Mouse (Mus musculus): ENCODE measurements around the gene Nfkbia. TPM values are rescaled to one million over a fixed set of nuclear protein-coding genes. Genes with fewer than 3 reads are reported as not detected.

Nfkbia gene
- 61.4 and 82.5 TPM in 2 replicates for polyA plus RNA-seq (2015; fragmentation: Nextera tagmentation; extraction: Ambion mirVana)

DNA sequence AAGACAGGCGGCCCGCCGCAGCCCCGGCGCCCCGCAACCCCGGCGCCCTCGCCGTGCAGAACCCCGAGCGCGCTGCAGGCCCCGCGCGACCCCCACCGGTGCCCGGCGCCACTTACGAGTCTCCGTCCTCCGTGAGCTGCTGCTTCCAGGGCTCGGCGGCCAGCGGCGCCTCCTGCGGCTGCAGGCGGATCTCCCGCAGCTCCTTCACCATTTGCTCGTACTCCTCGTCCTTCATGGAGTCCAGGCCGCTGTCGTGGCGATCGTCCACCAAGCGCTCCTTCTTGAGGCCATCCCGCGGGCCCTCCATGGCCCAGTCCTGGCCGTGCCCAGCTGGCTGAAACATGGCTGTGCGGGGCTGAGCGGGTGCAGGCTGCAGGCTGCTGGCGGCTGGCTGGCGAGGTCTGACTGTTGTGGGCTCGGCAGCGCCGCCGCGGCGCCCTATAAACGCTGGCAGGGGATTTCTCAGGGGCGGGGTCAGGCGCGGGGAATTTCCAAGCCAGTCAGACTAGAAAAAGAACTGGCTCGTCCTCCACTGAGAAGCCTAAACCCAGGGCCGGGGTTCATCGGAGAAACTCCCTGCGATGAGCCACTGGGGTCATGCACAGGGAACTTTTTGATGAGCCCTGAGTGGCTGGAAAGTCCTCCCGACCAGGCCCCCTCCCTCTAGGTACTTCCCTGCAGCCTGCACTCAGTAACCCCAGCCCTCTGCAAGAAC lies at the start of gene Nfkbia:
Nfkbia (minus strand) TSS at position 464 of the 715 bp plus-strand sequence.
- Histone ChIP-seq H3K27ac (peak within 1 kb of the TSS; percentile 100), H3K27me3 (no peaks in the 10 kb centered on the region), H3K4me3 (peak within 1 kb of the TSS; percentile 92), H3K4me2 (peak within 1 kb of the TSS; percentile 79), H3K36me3 (peaks cover 37% of the 10 kb centered on the region), H3K9me3 (replicated peaks) (no peaks in the 10 kb centered on the region), H3K4me1 (replicated peaks) (peaks cover 37% of the 10 kb centered on the region), H3K9ac (peak within 1 kb of the TSS; percentile 99)
- peak; percentile 85 for ATAC-seq (replicated peaks; ENCODE audit: insufficient number of reproducible peaks, insufficient read depth, low FRiP score, low read depth)
- under 1% methylated on average over 54 of the region's 58 CpGs for WGBS

DNA sequence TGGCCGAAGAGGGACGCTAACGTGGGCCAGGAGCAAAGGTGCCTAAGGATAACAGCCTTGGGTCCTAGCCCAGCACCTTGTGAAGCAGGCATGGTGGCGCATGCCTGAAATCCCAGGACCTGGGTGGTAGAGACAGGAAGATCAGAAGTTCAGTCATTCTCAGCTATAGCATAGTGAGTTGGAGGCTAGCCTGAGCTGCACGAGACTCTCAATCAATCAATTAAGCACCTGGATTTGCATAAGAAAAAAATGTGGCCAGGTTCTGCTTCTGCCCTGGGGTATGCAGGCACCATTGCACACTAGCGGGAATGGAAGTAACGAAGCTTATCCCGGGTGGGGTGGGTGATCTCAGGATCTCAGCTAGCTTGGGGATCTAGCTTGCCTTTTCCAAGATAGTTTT lies 46.7 kb upstream of the Nfkbia start:
- H3K4me3 ChIP-seq: no peak overlapping the region
- peaks cover 26% of the 10 kb centered on the region for H3K27me3 ChIP-seq

GRCm38 (mm10) chr12:55538328-55538971 lies 46.0 kb upstream of the Nfkbia start:
- Histone ChIP-seq H3K4me3 (no peak overlapping the region), H3K9ac (no peak overlapping the region), H3K4me2 (no peak overlapping the region), H3K36me3 (no peaks in the 10 kb centered on the region), H3K4me1 (replicated peaks) (no peaks in the 10 kb centered on the region), H3K27me3 (peaks cover 26% of the 10 kb centered on the region), H3K27ac (no peak overlapping the region), H3K9me3 (replicated peaks) (no peaks in the 10 kb centered on the region)
- 76% methylated on average over 1 of the region's 1 CpGs for WGBS
- ATAC-seq (replicated peaks; ENCODE audit: insufficient number of reproducible peaks, insufficient read depth, low FRiP score, low read depth): peak; percentile 69

More for the DNA sequence above, 46.7 kb upstream of the Nfkbia start:
- no peaks in the 10 kb centered on the region for H3K9me3 ChIP-seq (replicated peaks)
- no peak for ATAC-seq (replicated peaks; ENCODE audit: insufficient number of reproducible peaks, insufficient read depth, low FRiP score, low read depth)
- H3K4me2 ChIP-seq: no peak overlapping the region
- no peaks in the 10 kb centered on the region for H3K4me1 ChIP-seq (replicated peaks)
- WGBS: 63% methylated on average over 8 of the region's 8 CpGs
- no peak overlapping the region for H3K27ac ChIP-seq
- H3K36me3 ChIP-seq: no peaks in the 10 kb centered on the region
- H3K9ac ChIP-seq: no peak overlapping the region

DNA sequence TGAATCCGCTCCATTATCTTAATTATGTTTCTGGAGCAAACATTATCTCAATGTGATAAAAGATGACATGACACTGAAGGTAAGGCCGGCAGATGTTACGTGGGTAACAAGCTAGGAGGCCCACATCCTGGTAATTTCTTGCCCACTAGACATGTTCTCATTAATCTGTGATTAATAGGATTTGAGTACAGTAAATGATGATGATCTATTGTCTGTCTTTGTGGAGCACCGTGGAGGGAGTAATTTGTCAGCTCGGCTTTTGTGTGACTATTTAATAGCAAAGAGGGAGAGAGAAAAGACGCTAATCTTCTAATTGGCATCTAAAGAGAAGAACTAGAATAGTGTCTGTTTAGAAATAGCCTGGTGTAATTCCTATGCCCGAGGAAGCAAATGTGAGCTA lies 45.3 kb upstream of the Nfkbia start:
- Histone ChIP-seq H3K9ac (no peak overlapping the region), H3K27ac (no peak overlapping the region), H3K27me3 (peaks cover 26% of the 10 kb centered on the region), H3K9me3 (replicated peaks) (no peaks in the 10 kb centered on the region), H3K36me3 (no peaks in the 10 kb centered on the region), H3K4me1 (replicated peaks) (no peaks in the 10 kb centered on the region), H3K4me3 (no peak overlapping the region), H3K4me2 (no peak overlapping the region)
- 68% methylated on average over 7 of the region's 7 CpGs for WGBS
- ATAC-seq (replicated peaks; ENCODE audit: insufficient number of reproducible peaks, insufficient read depth, low FRiP score, low read depth): no peak

DNA sequence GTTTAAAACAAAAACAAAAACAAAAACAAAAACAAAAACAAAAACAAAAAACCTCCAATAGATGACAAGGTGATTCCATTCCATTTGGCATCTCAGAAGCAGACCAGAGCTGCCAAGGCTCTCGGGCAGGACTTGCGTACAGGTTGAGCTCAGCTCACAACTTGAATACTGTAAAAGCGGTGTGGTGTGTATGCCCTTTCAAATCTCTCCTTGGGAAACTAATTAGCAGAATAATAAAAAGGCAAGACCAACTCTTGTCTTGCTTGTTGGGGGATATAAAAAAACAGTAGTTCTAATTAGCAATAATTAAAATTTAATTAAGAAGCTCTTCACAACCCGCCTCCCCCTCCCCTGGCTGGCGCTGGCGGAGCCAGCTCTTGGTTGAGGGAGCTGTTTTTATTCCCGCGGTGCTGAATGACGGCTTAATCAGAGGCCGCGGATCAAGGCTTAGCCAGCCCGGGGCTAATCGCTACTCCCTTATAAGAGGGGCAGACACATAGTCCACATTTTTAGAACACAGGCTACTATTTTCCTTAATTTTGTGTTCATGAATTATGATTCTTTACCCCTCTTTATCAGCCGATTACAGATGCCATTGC lies 44.2 kb upstream of the Nfkbia start:
- no peaks in the 10 kb centered on the region for H3K9me3 ChIP-seq (replicated peaks)
- H3K4me1 ChIP-seq (replicated peaks): no peaks in the 10 kb centered on the region
- H3K4me3 ChIP-seq: no peak overlapping the region
- 9% methylated on average over 14 of the region's 14 CpGs for WGBS
- peaks cover 26% of the 10 kb centered on the region for H3K27me3 ChIP-seq
- no peak overlapping the region for H3K27ac ChIP-seq
- no peak for ATAC-seq (replicated peaks; ENCODE audit: insufficient number of reproducible peaks, insufficient read depth, low FRiP score, low read depth)
- H3K9ac ChIP-seq: no peak overlapping the region
- H3K36me3 ChIP-seq: no peaks in the 10 kb centered on the region
- no peak overlapping the region for H3K4me2 ChIP-seq

- no peak for ATAC-seq (replicated peaks; ENCODE audit: insufficient number of reproducible peaks, insufficient read depth, low FRiP score, low read depth)
- Histone ChIP-seq H3K27me3 (no peaks in the 10 kb centered on the region), H3K4me2 (no peak overlapping the region), H3K36me3 (no peaks in the 10 kb centered on the region), H3K9ac (no peak overlapping the region), H3K4me3 (no peak overlapping the region), H3K4me1 (replicated peaks) (no peaks in the 10 kb centered on the region), H3K27ac (no peak overlapping the region), H3K9me3 (replicated peaks) (no peaks in the 10 kb centered on the region)
- 63% methylated on average over 15 of the region's 15 CpGs for WGBS
Observed at GRCm38 (mm10) chr12:55526983-55527752, 34.7 kb upstream of the Nfkbia start.

DNA sequence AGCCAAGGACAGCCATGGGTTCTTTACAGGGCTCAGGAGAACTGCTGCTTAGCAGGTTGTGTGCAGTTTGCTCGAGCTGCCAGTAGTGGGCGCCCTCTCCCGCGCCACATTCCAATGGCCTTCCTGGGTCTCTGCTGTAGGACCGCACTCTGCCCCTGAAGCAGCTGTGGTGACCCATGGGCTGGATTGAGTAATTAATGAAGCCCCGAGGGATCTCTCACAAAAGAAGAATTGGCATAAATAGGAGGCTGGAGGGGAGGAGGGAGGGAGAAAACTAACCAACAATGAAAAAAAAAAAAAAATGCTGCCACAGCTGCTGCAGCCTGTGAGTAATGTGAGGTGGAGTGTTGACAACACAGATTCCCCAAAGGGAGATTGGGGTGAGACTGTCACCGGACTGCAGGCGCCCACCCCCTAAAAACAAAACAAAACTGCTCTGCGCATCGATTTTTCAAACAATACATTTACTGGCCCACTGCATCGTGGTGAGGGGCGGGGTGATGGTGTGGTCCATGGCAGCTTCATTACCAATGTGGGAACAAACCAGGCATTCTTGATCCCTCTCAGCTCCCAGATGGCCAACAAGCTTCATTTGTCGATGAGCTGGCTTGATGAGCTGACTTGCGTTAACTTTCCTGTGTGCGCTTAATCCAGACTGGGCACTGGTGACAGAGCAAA lies 25.8 kb upstream of the Nfkbia start:
- H3K4me3 ChIP-seq: no peak overlapping the region
- H3K9me3 ChIP-seq (replicated peaks): no peaks in the 10 kb centered on the region
- no peak overlapping the region for H3K4me2 ChIP-seq
- H3K36me3 ChIP-seq: no peaks in the 10 kb centered on the region
- 50% methylated on average over 15 of the region's 15 CpGs for WGBS
- H3K27me3 ChIP-seq: no peaks in the 10 kb centered on the region
- H3K9ac ChIP-seq: no peak overlapping the region
- no peak overlapping the region for H3K27ac ChIP-seq
- no peak for ATAC-seq (replicated peaks; ENCODE audit: insufficient number of reproducible peaks, insufficient read depth, low FRiP score, low read depth)
- H3K4me1 ChIP-seq (replicated peaks): no peaks in the 10 kb centered on the region

- H3K4me2 ChIP-seq: no peak overlapping the region
- H3K9ac ChIP-seq: no peak overlapping the region
- H3K27ac ChIP-seq: no peak overlapping the region
- no peaks in the 10 kb centered on the region for H3K9me3 ChIP-seq (replicated peaks)
- peaks cover 3% of the 10 kb centered on the region; the same call in 1 of the 2 replicates for H3K4me1 ChIP-seq (replicated peaks)
- no peaks in the 10 kb centered on the region for H3K36me3 ChIP-seq
- WGBS: 80% methylated on average over 5 of the region's 5 CpGs
- no peak overlapping the region for H3K4me3 ChIP-seq
- H3K27me3 ChIP-seq: no peaks in the 10 kb centered on the region
- no peak for ATAC-seq (replicated peaks; ENCODE audit: insufficient number of reproducible peaks, insufficient read depth, low FRiP score, low read depth)
Observed at GRCm38 (mm10) chr12:55508817-55509216, 16.4 kb upstream of the Nfkbia start.

DNA sequence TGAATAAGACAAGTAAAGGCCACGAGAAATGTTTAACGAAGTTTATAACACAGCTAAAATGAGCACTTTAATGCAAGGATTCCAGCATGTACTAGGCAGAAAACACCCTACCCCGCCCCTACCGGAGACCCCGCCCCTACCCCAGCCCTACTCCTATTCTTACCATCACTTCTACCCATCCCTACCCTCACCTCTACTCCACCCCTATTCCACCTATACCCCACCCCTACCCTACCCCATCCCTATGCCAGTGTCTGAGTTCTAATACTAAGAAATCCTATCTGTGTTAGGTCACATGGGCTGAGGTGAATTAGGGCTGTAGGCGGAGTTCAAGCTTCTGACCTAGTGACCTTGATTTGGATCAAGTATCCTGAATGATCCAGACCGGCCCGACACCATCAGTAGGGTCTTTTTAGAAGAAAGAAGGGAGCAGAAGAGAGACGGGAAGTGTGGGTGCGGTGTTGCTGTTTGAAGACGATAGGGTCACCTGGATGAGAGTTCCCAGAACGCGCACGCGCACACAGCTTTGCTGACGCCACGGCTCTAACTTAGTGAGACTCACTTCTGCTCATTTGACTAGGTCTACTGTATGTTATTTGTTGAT lies 15.0 kb upstream of the Nfkbia start:
- no peaks in the 10 kb centered on the region for H3K9me3 ChIP-seq (replicated peaks)
- H3K4me3 ChIP-seq: no peak overlapping the region
- WGBS: 83% methylated on average over 17 of the region's 17 CpGs
- no peaks in the 10 kb centered on the region for H3K36me3 ChIP-seq
- H3K4me2 ChIP-seq: no peak overlapping the region
- no peak overlapping the region for H3K9ac ChIP-seq
- peaks cover 3% of the 10 kb centered on the region; the same call in 1 of the 2 replicates for H3K4me1 ChIP-seq (replicated peaks)
- H3K27ac ChIP-seq: no peak overlapping the region
- H3K27me3 ChIP-seq: no peaks in the 10 kb centered on the region
- no peak for ATAC-seq (replicated peaks; ENCODE audit: insufficient number of reproducible peaks, insufficient read depth, low FRiP score, low read depth)

DNA sequence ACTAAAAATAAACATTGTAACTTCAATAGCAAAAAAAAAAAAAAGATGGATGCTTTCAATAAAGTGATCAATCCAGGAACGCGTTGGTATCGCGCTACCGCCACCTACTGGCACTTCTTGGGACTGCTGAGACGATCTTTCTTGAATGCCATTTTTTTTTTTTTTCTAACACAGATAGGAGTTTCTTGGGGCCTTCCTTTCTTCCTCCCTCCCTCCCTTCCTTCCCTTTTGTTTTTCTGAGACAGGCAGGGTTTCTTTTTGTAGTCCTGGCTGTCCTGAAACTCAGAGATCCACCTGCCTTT lies 13.5 kb upstream of the Nfkbia start:
- peaks cover 3% of the 10 kb centered on the region; the same call in 1 of the 2 replicates for H3K4me1 ChIP-seq (replicated peaks)
- no peak overlapping the region for H3K27ac ChIP-seq
- no peaks in the 10 kb centered on the region for H3K9me3 ChIP-seq (replicated peaks)
- H3K4me2 ChIP-seq: no peak overlapping the region
- no peak for ATAC-seq (replicated peaks; ENCODE audit: insufficient number of reproducible peaks, insufficient read depth, low FRiP score, low read depth)
- H3K9ac ChIP-seq: no peak overlapping the region
- WGBS: 2% methylated on average over 6 of the region's 6 CpGs
- H3K4me3 ChIP-seq: no peak overlapping the region
- no peaks in the 10 kb centered on the region for H3K27me3 ChIP-seq
- H3K36me3 ChIP-seq: no peaks in the 10 kb centered on the region

All from heart, embryonic 15.5 days (tissue).